Comparison of ENCODE assay signal across 11 mouse cellular contexts in the genomic region with DNA sequence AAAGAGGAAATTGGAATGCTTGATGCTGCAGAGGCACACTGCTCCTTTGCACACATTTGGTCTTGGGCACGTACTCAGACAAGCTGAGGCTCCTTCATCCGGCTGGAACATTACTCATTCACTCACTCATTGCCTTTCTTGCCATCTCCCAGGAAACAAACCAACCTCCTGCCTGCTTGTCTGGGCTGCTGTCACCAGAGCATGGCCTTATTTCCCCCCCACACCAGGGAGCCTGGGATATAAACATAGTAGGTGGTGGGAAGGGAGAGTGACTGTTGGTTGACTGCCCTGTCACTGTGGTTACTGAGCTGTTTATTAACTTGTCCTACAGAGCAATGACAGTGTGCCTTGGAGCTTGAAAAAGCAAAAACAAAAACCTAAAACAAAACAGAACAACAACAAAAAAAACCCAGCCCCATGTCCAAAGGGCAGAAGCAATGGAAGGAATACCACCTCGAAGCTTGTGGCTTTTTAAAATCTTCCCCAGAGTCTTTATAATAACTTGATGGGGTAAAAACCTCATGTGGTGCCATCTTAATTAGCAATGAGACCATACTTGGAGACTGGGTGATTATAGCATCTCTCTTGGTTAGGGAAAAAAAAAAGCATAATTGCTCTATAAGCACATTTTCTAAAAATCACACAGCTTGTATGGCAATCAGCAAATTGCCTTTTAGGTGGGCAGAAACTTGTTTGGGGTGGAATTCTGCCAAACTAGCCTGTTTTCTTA. TPM values are rescaled to one million over a fixed set of nuclear protein-coding genes. Genes with fewer than 3 reads are reported as not detected.
DNase-seq lines count a peak whose midpoint lies in the region.
"Had no signal": no experiment of that assay in that cellular context is flagged by ENCODE, and none has a peak within 500 bp of the region (broad histone marks: within the 10 kb centered on the region; RNA-seq: fewer than 3 reads in every experiment).

No protein-coding gene starts in this region.

- DNase-seq in heart, adult 11 months, result peak; percentile 80
- DNase-seq in heart, embryonic 10.5 days (ENCODE audit: low spot score), result no peak
- peak; percentile 26 for DNase-seq in right cerebral cortex, adult 18-20 months
- DNase-seq in right cerebral cortex, postnatal 4 days, result no peak
- peak; percentile 70 to 89 for DNase-seq in kidney, postnatal 25 days
- DNase-seq in telencephalon, adult 2 months (ENCODE audit: low read depth, low spot score), result peak; percentile 34
- no peak for DNase-seq in urinary bladder, adult 18-20 months (ENCODE audit: low spot score in 2 of 2)
- DNase-seq in gastrocnemius, postnatal 10 days, result no peak
- DNase-seq: thymus, adult 18-20 months had no signal

- H3K27ac ChIP-seq in heart, embryonic 10.5 days, result no peak overlapping the region
- H3K27ac ChIP-seq: intestine, embryonic 15.5 days had no signal

- no peaks in the 10 kb centered on the region for H3K9me3 ChIP-seq in heart, embryonic 10.5 days
- H3K9me3 ChIP-seq: intestine, embryonic 15.5 days had no signal

- H3K36me3 ChIP-seq in heart, embryonic 10.5 days, result no peaks in the 10 kb centered on the region
- H3K36me3 ChIP-seq: intestine, embryonic 15.5 days had no signal

- WGBS in heart, embryonic 10.5 days, result 48% methylated on average over 3 of the region's 3 CpGs

- no peaks in the 10 kb centered on the region for H3K27me3 ChIP-seq in heart, embryonic 10.5 days (ENCODE audit: insufficient read depth, poor library complexity, severe bottlenecking)
- H3K27me3 ChIP-seq: intestine, embryonic 15.5 days had no signal

- no peak overlapping the region for H3K4me3 ChIP-seq in heart, embryonic 10.5 days
- H3K4me3 ChIP-seq: intestine, embryonic 15.5 days had no signal

- H3K4me1 ChIP-seq in heart, embryonic 10.5 days, result peaks cover 24% of the 10 kb centered on the region

RNA-seq across cellular contexts. Expression of a gene that starts 9.5 kb away (rescaled TPM):
- 0.40 TPM in 1 of 2 replicates, not detected in the other for polyA plus RNA-seq in heart, embryonic 10.5 days (2016; fragmentation: Nextera tagmentation; extraction: Ambion mirVana)
- total RNA-seq in gastrocnemius, postnatal 10 days (2021), result under 1 TPM; 0.41 to 0.52 TPM
- polyA plus RNA-seq: cerebellum, adult 2 months had no signal

RNA-seq across cellular contexts. Expression of a gene that starts 13.1 kb away (rescaled TPM):
- polyA plus RNA-seq in heart, embryonic 10.5 days (2016; fragmentation: Nextera tagmentation; extraction: Ambion mirVana), result 128 and 152 TPM in 2 replicates
- total RNA-seq in gastrocnemius, postnatal 10 days (2021), result 10 to 100 TPM; 59.2 to 63.5 TPM

Comparison
In these comparisons a context has a peak if more than half of its experiments do, and no peak if none do; other contexts are left out.
1. DNase-seq: peak in heart, adult 11 months (single experiment), right cerebral cortex, adult 18-20 months (single experiment), kidney, postnatal 25 days (2 of 2) and telencephalon, adult 2 months (single experiment); none in heart, embryonic 10.5 days (single experiment), right cerebral cortex, postnatal 4 days (single experiment), urinary bladder, adult 18-20 months (0 of 2) and gastrocnemius, postnatal 10 days (single experiment).